Mouse (Mus musculus) lung, postnatal 0 days (tissue): ENCODE data around the gene Pih1d1. TPM values are rescaled to one million over a fixed set of nuclear protein-coding genes. Genes with fewer than 3 reads are reported as not detected.

ENCODE experiments used
- ATAC-seq: fragments of 200-750 bp; cut with Nextera tagmentation; 2 replicates; pipeline ENCODE4 v1.8.0; 2017; ENCODE audit warnings: moderate library complexity
- DNase-seq: peaks from one replicate; pipeline ENCODE4 v3.0.0-alpha.2; 2016; ENCODE audit warnings: low spot score
- H3K27ac ChIP-seq: fragments of 300-500 bp; sonication (generic); 2 replicates; pipeline ENCODE4 v1.5.1; 2014; ENCODE audit warnings: antibody characterized with exemption, mild to moderate bottlenecking, low read length, mixed read lengths
- H3K27me3 ChIP-seq: fragments of 300-500 bp; sonication (generic); replicated peaks from 2 replicates; pipeline ENCODE4 v1.6.1; 2014; ENCODE audit warnings: low read length, mixed read lengths; ENCODE audit not compliant: insufficient read depth
- H3K36me3 ChIP-seq: fragments of 300-500 bp; sonication (generic); 2 replicates; pipeline ENCODE4 v1.6.1; 2014; ENCODE audit warnings: low read length, mixed read lengths; ENCODE audit not compliant: insufficient read depth
- H3K4me1 ChIP-seq: fragments of 300-500 bp; sonication (generic); 2 replicates; pipeline ENCODE4 v1.6.1; 2014; ENCODE audit warnings: antibody characterized with exemption, low read depth, low read length, mixed read lengths; ENCODE audit not compliant: insufficient read depth
- H3K4me2 ChIP-seq: fragments of 300-500 bp; sonication (generic); replicated peaks from 2 replicates; pipeline ENCODE4 v1.6.1; 2014; ENCODE audit warnings: low read depth, mild to moderate bottlenecking, low read length, moderate library complexity, mixed read lengths
- H3K4me3 ChIP-seq: fragments of 300-500 bp; sonication (generic); 2 replicates; pipeline ENCODE4 v1.5.1; 2014; ENCODE audit warnings: low read depth, low read length
- H3K9ac ChIP-seq: fragments of 300-500 bp; sonication (generic); replicated peaks from 2 replicates; pipeline ENCODE4 v1.6.1; 2014; ENCODE audit warnings: low read depth, mild to moderate bottlenecking
- H3K9me3 ChIP-seq: fragments of 300-500 bp; sonication (generic); 2 replicates; pipeline ENCODE4 v1.6.1; 2016; ENCODE audit warnings: low read length, mixed read lengths
- CTCF ChIP-seq: IDR thresholded peaks from 2 replicates; pipeline ENCODE4 v1.5.1; 2016; ENCODE audit warnings: antibody characterized with exemption, mild to moderate bottlenecking
- EP300 ChIP-seq: IDR thresholded peaks from 2 replicates; pipeline ENCODE4 v1.6.1; 2016; ENCODE audit warnings: antibody characterized with exemption, mild to moderate bottlenecking, control low read depth
- WGBS: fragments of 180-500 bp; shearing (Covaris S2); extraction: QIAGEN DNeasy Blood & Tissue Kit; methylation state at CpG from one replicate; pipeline ENCODE4 v1.1.7; 2014; 5-methylcytosine and 5-hydroxymethylcytosine counted together
- polyA plus RNA-seq: library from polyadenylated mRNA; unstranded; fragments of >200 nt; fragmentation: Nextera tagmentation; extraction: Ambion mirVana; gene quantifications from 2 replicates; pipeline ENCODE4 v1.2.1, GENCODE M21; 2015

The Pih1d1 gene
- polyA plus RNA-seq, 1 experiment from 2014 or later: 51.7 TPM

DNA sequence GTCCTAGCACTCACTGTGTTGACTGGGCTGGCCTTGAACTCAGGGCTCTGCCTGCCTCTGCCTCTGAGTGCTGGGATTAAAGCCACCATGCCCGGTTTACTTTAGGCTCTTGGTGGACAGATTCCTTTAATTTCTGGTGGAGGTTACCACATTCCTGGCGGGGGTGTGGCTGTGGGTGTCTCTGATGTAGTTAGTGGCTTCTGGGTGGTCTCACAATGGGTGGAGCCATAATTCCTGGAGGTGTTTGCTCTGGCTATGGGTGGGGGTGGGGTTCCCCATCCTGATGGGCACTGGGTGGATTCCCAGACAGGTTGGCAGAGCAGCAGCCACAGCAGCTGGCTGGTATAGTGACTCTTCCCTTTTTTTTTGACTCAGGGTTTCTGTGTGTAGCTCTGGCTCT, 42.2 kb upstream of the Pih1d1 start:
- no peak for DNase-seq
- Histone ChIP-seq H3K9me3 (no peaks in the 10 kb centered on the region), H3K4me2 (no peak overlapping the region), H3K27ac (no peak overlapping the region), H3K27me3 (no peaks in the 10 kb centered on the region), H3K4me3 (no peak overlapping the region), H3K9ac (no peak overlapping the region), H3K4me1 (no peaks in the 10 kb centered on the region), H3K36me3 (no peaks in the 10 kb centered on the region)
- no peak for TF ChIP-seq EP300
- TF ChIP-seq CTCF: no peak
- WGBS: 38% methylated on average over 2 of the region's 2 CpGs
- no peak for ATAC-seq

DNA sequence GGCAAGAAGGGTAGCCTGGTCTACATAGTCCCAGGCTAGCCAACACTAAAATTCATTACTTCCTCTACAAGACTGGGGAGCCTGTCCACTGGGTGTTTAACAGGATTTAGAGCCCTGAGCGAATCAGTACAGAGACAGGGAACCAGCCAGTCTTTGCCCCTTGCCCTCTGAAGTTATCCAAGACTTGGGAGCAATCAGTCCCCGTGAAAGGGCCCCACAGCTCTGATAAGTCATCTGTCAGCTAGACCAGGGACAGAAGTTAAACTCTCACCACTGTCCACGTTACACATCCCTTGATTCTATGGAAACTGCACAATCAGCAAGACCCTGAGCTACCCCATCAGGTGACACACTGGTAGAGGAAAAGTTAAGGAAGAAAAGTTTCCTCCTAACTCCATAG, 41.6 kb upstream of the Pih1d1 start:
- no peak for TF ChIP-seq EP300
- TF ChIP-seq CTCF: no peak
- Histone ChIP-seq H3K4me3 (no peak overlapping the region), H3K36me3 (no peaks in the 10 kb centered on the region), H3K4me1 (no peaks in the 10 kb centered on the region), H3K9ac (no peak overlapping the region), H3K9me3 (no peaks in the 10 kb centered on the region), H3K27ac (no peak overlapping the region), H3K27me3 (no peaks in the 10 kb centered on the region), H3K4me2 (no peak overlapping the region)
- no peak for DNase-seq
- WGBS: 42% methylated on average over 3 of the region's 3 CpGs
- ATAC-seq: no peak

DNA sequence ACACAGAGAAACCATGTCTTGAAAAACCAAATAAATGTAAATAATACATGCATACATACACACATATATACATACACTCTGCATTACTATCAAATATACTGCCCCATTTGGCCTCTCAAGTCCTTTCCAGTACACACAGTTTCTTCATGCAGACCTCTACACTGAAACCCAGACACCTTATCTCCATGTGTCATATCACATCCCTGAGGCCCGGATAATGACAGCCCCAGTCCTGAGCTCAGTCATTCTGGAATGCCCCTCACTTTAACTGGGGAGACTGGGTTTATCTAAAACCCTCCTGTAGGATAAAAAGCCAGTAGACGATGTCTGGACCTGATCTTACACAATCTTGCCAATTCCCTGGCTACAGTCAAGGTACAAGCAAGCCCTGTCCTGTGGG, 40.6 kb upstream of the Pih1d1 start:
- Histone ChIP-seq H3K4me2 (no peak overlapping the region), H3K27ac (no peak overlapping the region), H3K4me1 (no peaks in the 10 kb centered on the region), H3K4me3 (no peak overlapping the region), H3K36me3 (no peaks in the 10 kb centered on the region), H3K27me3 (no peaks in the 10 kb centered on the region), H3K9me3 (no peaks in the 10 kb centered on the region), H3K9ac (no peak overlapping the region)
- WGBS: 67% methylated on average over 2 of the region's 2 CpGs
- DNase-seq (no peak), ATAC-seq (no peak)
- TF ChIP-seq CTCF: no peak
- TF ChIP-seq EP300: no peak

DNA sequence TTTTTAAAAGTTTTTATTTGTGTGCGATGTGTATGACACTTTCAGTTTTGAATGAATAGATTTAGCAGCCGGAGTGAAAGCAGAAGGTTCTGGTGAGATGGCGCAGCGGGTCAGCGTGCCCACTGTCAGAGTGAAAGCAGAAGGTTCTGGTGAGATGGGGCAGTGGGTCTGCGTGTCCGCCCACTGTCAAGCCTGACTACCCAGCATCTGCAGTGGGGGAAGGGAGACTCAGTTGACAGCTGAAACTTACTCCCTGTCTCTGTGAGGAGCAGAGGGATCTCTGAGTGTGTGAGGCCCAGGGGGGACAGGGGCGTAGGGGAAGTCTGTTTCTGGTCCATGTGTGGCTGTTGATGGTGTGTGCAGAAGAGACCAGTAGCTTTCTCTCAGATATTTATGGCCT, 36.5 kb upstream of the Pih1d1 start:
- H3K4me3 ChIP-seq: no peak overlapping the region
- ATAC-seq (no peak), DNase-seq (no peak)
- no peaks in the 10 kb centered on the region for H3K27me3 ChIP-seq
- H3K9me3 ChIP-seq: no peaks in the 10 kb centered on the region
- no peaks in the 10 kb centered on the region for H3K4me1 ChIP-seq
- H3K9ac ChIP-seq: no peak overlapping the region
- H3K27ac ChIP-seq: 0 out of 2 replicates have a peak overlapping the region, but pooled peaks have one; percentile 14
- TF ChIP-seq CTCF (no peak), EP300 (no peak)
- no peak overlapping the region for H3K4me2 ChIP-seq
- 83% methylated on average over 8 of the region's 8 CpGs for WGBS
- H3K36me3 ChIP-seq: peaks cover 9% of the 10 kb centered on the region; the same call in 1 of the 2 replicates

DNA sequence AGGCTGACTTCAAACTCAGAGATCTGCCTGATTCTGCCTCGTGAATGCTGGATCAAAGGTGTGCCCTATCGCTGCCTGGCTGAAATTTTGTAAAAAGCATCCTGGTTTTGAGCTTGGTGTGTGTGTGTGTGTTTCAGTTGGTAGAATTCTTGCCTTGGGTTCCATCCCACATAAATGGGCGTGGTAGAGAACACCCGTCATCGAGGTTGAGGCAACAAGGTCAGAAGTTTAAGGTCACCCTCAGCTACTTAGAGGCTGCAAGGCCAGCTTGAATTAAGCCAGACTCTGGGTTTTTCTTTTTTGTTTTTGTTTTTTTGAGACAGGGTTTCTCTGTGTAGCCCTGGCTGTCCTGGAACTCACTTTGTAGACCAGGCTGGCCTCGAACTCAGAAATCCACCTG, 35.8 kb upstream of the Pih1d1 start:
- Histone ChIP-seq H3K4me3 (no peak overlapping the region), H3K36me3 (peaks cover 9% of the 10 kb centered on the region; the same call in 1 of the 2 replicates), H3K27me3 (no peaks in the 10 kb centered on the region), H3K4me2 (no peak overlapping the region), H3K9me3 (no peaks in the 10 kb centered on the region), H3K27ac (no peak overlapping the region), H3K4me1 (peaks cover 4% of the 10 kb centered on the region; the same call in 1 of the 2 replicates), H3K9ac (no peak overlapping the region)
- TF ChIP-seq EP300 (no peak), CTCF (no peak)
- DNase-seq: no peak
- 88% methylated on average over 6 of the region's 6 CpGs for WGBS
- no peak for ATAC-seq

DNA sequence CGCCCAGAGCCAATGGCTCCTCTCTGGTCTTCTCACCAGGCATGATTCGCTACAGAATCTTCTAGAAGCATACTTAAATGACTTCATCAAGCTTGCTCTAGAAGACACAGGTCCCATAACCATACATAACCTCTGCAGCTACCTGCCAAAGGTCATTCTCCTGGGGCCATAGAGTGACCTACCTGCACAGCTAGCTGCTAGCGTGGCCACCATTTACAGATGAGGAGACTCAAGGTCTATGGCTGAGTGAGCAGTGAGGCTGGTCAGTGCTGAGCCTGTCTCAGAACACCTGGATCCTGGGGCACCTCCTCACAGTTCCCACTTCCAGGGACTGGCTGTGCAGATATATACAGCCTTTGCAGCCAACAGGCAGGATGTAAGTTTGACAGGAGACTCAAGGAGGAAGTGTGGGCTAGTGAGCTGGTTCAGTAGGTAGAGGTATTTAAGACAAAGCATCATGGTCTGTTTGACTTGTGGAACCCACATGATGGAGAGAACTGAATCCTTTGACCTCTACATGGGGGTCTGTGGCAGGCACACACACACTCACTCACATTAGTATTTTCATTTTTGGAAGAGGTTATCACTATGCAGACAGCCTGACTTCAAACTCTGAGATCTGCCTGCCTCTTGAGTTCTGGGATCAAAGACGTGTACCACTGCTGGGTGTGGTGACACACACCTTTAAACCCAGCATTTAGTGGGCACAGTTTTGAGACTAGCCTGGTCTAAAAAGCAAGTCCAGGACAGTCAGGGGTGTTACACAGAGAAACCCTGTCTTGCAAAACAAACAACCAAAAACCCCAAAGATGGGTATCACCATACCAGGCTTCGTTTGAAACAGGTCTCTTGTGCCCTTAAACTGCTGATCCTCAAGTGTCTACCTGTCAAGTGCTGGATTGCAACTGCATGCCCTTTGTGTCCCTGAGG, 34.1 kb upstream of the Pih1d1 start:
- Histone ChIP-seq H3K4me3 (no peak overlapping the region), H3K27me3 (no peaks in the 10 kb centered on the region), H3K9ac (no peak overlapping the region), H3K4me2 (no peak overlapping the region), H3K36me3 (peaks cover 9% of the 10 kb centered on the region; the same call in 1 of the 2 replicates), H3K9me3 (no peaks in the 10 kb centered on the region), H3K27ac (no peak overlapping the region), H3K4me1 (peaks cover 4% of the 10 kb centered on the region; the same call in 1 of the 2 replicates)
- ATAC-seq (no peak), DNase-seq (no peak)
- no peak for TF ChIP-seq EP300
- no peak for TF ChIP-seq CTCF
- 73% methylated on average over 5 of the region's 5 CpGs for WGBS
